Mouse (Mus musculus) liver, embryonic 14.5 days (tissue): ENCODE data around the gene Samd8. TPM values are rescaled to one million over a fixed set of nuclear protein-coding genes. Genes with fewer than 3 reads are reported as not detected.

Experiments
- ATAC-seq: fragments of 200-750 bp; cut with Nextera tagmentation; 2 replicates; pipeline ENCODE4 v1.8.0; 2017; ENCODE audit warnings: moderate number of reproducible peaks, mild to moderate bottlenecking, moderate library complexity; ENCODE audit not compliant: insufficient read depth
- DNase-seq, 3 experiments: peaks; one replicate each; pipeline ENCODE4 v3.0.0-alpha.2; 2012 to 2013; ENCODE audit warnings: low read depth in 3 of 3, low spot score in 3 of 3
- H3K27ac ChIP-seq: fragments of 300-500 bp; sonication (generic); 2 replicates; pipeline ENCODE4 v1.5.1; 2014; ENCODE audit warnings: moderate library complexity, mild to moderate bottlenecking, control low read depth, inconsistent platforms
- H3K27me3 ChIP-seq: fragments of 300-500 bp; sonication (generic); 2 replicates; pipeline ENCODE4 v1.6.1; 2014; ENCODE audit warnings: mild to moderate bottlenecking, low read length, moderate library complexity; ENCODE audit not compliant: control insufficient read depth, insufficient read depth
- H3K36me3 ChIP-seq: fragments of 300-500 bp; sonication (generic); replicated peaks from 2 replicates; pipeline ENCODE4 v1.6.1; 2014; ENCODE audit warnings: low read depth; ENCODE audit not compliant: control insufficient read depth, insufficient read depth
- H3K4me1 ChIP-seq, 2 experiments: fragments of 200-500 bp in 1 of 2; fragments of 300-500 bp in 1 of 2; sonication (generic) in 1 of 2; replicated peaks; 2 replicates each; pipeline ENCODE4 v1.6.1; 2012 to 2014; ENCODE audit warnings: antibody characterized with exemption in 1 of 2, inconsistent platforms in 1 of 2, low read length in 1 of 2; ENCODE audit not compliant: control insufficient read depth in 2 of 2, insufficient read depth in 2 of 2
- H3K4me2 ChIP-seq: fragments of 300-500 bp; sonication (generic); 2 replicates; pipeline ENCODE4 v1.6.1; 2014; ENCODE audit warnings: low read depth, mild to moderate bottlenecking, control low read depth, moderate library complexity
- H3K4me3 ChIP-seq, 2 experiments: fragments of 200-500 bp in 1 of 2; fragments of 300-500 bp in 1 of 2; sonication (generic) in 1 of 2; 2 replicates each; pipeline ENCODE4 v1.5.1; 2012 to 2014; ENCODE audit warnings: low read depth in 2 of 2, low read length in 2 of 2, mild to moderate bottlenecking in 2 of 2, control low read depth in 1 of 2, inconsistent platforms in 1 of 2, moderate library complexity in 1 of 2; ENCODE audit not compliant: insufficient read depth in 1 of 2
- H3K9ac ChIP-seq: fragments of 300-500 bp; sonication (generic); replicated peaks from 2 replicates; pipeline ENCODE4 v1.6.1; 2014; ENCODE audit warnings: mild to moderate bottlenecking, control low read depth, moderate library complexity
- H3K9me3 ChIP-seq: fragments of 300-500 bp; sonication (generic); 2 replicates; pipeline ENCODE4 v1.6.1; 2016; ENCODE audit warnings: low read length, mixed read lengths; ENCODE audit not compliant: control insufficient read depth
- CTCF ChIP-seq: IDR thresholded peaks from 2 replicates; pipeline ENCODE4 v1.5.1; 2016; ENCODE audit warnings: antibody characterized with exemption, low read depth, control low read depth
- EP300 ChIP-seq: IDR thresholded peaks from 2 replicates; pipeline ENCODE4 v1.6.1; 2016; ENCODE audit warnings: antibody characterized with exemption, low read depth
- WGBS: fragments of 180-500 bp; shearing (Covaris S2); extraction: QIAGEN DNeasy Blood & Tissue Kit; methylation state at CpG from one replicate; pipeline ENCODE4 v1.1.7; 2014; ENCODE audit not compliant: insufficient replicate concordance; 5-methylcytosine and 5-hydroxymethylcytosine counted together
- polyA plus RNA-seq, 2 experiments: library from polyadenylated mRNA; depleted of rRNA in 1 of 2; stranded (reverse) in 1 of 2; unstranded in 1 of 2; fragments of >200 nt; fragmentation: Nextera tagmentation in 1 of 2; extraction: Ambion mirVana in 1 of 2; gene quantifications; 2 replicates each; pipeline versions ENCODE4 v1.2.1 to v1.2.3; 2012 to 2014

The Samd8 gene
- polyA plus RNA-seq, 2 experiments, result 2.6 to 2.7 TPM

DNA sequence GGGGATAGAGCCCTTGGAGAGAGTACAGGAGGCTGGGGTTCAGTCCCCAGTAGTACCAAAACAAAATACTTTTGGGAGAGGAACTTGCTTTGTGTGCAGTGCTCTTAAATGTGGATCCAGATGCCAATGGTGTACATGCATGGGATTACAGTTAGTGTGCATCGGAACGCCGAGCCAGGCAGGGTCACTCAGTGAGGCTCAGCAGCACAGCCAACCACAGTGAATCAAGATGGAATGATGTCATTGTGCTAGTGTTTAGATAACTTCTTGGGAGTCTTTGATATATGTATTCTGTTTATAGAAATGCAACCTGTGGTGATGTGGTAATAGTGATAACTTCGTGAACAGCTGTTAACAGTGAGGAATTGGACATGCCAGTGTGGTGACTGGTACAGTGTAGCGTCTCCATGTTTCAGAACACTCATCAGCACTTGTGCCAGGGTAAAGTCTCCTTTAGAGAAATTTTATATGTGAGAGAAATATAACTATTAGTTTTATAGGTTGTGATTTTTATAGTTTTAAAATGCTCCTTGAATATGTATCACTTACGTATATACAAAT lies 16.1 kb downstream of the Samd8 start:
- H3K4me3 ChIP-seq, result no peak overlapping the region
- no peaks in the 10 kb centered on the region for H3K9me3 ChIP-seq
- 54% methylated on average over 6 of the region's 6 CpGs for WGBS
- peaks cover 5 to 16% of the 10 kb centered on the region in 2 experiments for H3K4me1 ChIP-seq
- no peak for TF ChIP-seq CTCF
- TF ChIP-seq EP300, result 0 out of 2 replicates have a peak, but pooled peaks have one; percentile 12
- no peak overlapping the region for H3K9ac ChIP-seq
- peak overlapping the region; percentile 47 for H3K4me2 ChIP-seq
- no peaks in the 10 kb centered on the region for H3K27me3 ChIP-seq
- DNase-seq (no peak), ATAC-seq (peak; percentile 68; the same call in 1 of the 2 replicates)
- no peak overlapping the region for H3K27ac ChIP-seq
- no peaks in the 10 kb centered on the region for H3K36me3 ChIP-seq

GRCm38 (mm10) chr14:21772506-21773281 lies 22.4 kb downstream of the Samd8 start:
- H3K4me1 ChIP-seq, result no peaks in the 10 kb centered on the region
- H3K9ac ChIP-seq, result no peak overlapping the region
- no peak overlapping the region for H3K4me2 ChIP-seq
- H3K27ac ChIP-seq, result no peak overlapping the region
- 80% methylated on average over 11 of the region's 11 CpGs for WGBS
- no peak for ATAC-seq
- TF ChIP-seq EP300, result no peak
- TF ChIP-seq CTCF, result no peak
- H3K36me3 ChIP-seq, result no peaks in the 10 kb centered on the region
- H3K27me3 ChIP-seq, result no peaks in the 10 kb centered on the region
- DNase-seq, result no peak
- no peak overlapping the region for H3K4me3 ChIP-seq
- H3K9me3 ChIP-seq, result no peaks in the 10 kb centered on the region

DNA sequence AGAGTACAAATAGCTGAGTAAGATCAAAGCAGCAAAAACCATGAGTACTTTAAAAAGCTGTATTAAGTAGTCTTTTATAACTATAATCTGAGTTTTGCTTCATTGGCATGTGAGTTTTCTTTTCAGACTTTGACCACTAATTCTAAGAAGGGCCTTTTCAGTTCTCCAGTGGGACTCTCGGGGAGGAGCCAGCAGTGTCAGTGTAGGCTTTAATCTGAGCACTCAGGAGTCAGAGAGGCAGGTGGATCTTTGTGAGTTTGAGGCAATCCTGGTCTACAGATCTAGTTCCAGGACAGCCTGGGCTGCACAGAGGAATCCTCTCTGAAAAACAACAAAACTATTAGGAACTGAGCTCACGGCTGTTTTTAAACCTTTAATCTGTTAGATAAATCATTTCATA lies 23.6 kb downstream of the Samd8 start:
- Histone ChIP-seq H3K4me2 (no peak overlapping the region), H3K4me1 (no peaks in the 10 kb centered on the region), H3K9ac (no peak overlapping the region), H3K4me3 (no peak overlapping the region), H3K27me3 (no peaks in the 10 kb centered on the region), H3K9me3 (no peaks in the 10 kb centered on the region), H3K36me3 (no peaks in the 10 kb centered on the region), H3K27ac (no peak overlapping the region)
- 55% methylated on average over 2 of the region's 2 CpGs for WGBS
- no peak for ATAC-seq
- TF ChIP-seq CTCF, result no peak
- no peak for TF ChIP-seq EP300
- DNase-seq, result no peak

DNA sequence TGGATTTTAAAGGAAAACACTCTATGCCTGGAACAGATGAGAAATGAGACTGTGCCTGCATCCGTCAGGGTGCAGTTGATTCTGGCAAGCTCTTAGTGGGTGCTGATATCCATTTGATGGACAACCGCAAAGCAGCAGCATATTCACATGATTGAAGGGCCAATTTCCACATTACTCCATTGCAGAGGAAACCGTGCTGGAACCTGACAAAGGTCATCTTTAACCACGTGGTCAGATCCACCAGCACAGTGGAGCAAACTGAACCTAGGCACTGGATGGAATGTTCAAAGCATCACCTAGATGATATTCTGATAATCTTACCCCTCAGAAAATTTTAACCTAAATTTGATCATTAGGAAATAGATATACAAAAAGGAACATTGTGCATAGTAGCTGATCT lies 25.9 kb downstream of the Samd8 start:
- no peak for DNase-seq
- no peaks in the 10 kb centered on the region for H3K9me3 ChIP-seq
- no peaks in the 10 kb centered on the region; the same call in 1 of the 2 replicates for H3K36me3 ChIP-seq
- no peak for ATAC-seq
- no peaks in the 10 kb centered on the region for H3K4me1 ChIP-seq
- no peak overlapping the region for H3K27ac ChIP-seq
- H3K27me3 ChIP-seq, result no peaks in the 10 kb centered on the region
- TF ChIP-seq CTCF, result no peak
- no peak for TF ChIP-seq EP300
- H3K9ac ChIP-seq, result no peak overlapping the region
- 72% methylated on average over 4 of the region's 4 CpGs for WGBS
- H3K4me3 ChIP-seq, result no peak overlapping the region
- H3K4me2 ChIP-seq, result no peak overlapping the region

GRCm38 (mm10) chr14:21786500-21786899 lies 36.2 kb downstream of the Samd8 start:
- DNase-seq (no peak), ATAC-seq (no peak)
- TF ChIP-seq EP300 (no peak), CTCF (no peak)
- Histone ChIP-seq H3K4me3 (no peak overlapping the region), H3K9me3 (no peaks in the 10 kb centered on the region), H3K36me3 (peaks cover 5% of the 10 kb centered on the region; the same call in 1 of the 2 replicates), H3K27me3 (no peaks in the 10 kb centered on the region), H3K27ac (no peak overlapping the region), H3K4me1 (no peaks in the 10 kb centered on the region), H3K9ac (no peak overlapping the region), H3K4me2 (no peak overlapping the region)
- 76% methylated on average over 4 of the region's 4 CpGs for WGBS
